Mouse (Mus musculus): ENCODE measurements around the gene Phf10. TPM values are rescaled to one million over a fixed set of nuclear protein-coding genes. Genes with fewer than 3 reads are reported as not detected.
"Not testable (repeated sequence)": the region's sequence is repeated elsewhere in the genome, so short reads cannot be mapped to it uniquely, and the experiment has no call there.

The Phf10 gene
- total RNA-seq (2021) = 10 to 100 TPM; 62.7 to 71.4 TPM
- long read RNA-seq, experiment 1, transcript Phf10-201 (12 exons, 1,663 nt) = major isoform, 35 of 116 reads
- long read RNA-seq, experiment 1, partial matches to known transcripts = 68 of 116 reads
- long read RNA-seq, experiment 1, other reads (novel, unspliced or antisense) = 13 of 116 reads
- long read RNA-seq, experiment 2, transcript Phf10-201 (12 exons, 1,663 nt) = major isoform, 29 of 96 reads
- long read RNA-seq, experiment 2, partial matches to known transcripts = 56 of 96 reads
- long read RNA-seq, experiment 2, other reads (novel, unspliced or antisense) = 11 of 96 reads

- peak; percentile 49 for DNase-seq
Measured at GRCm38 (mm10) chr17:14960951-14961556, at the start of gene Phf10. Gene Phf10 (minus strand): TSS chr17:14961273.

DNA sequence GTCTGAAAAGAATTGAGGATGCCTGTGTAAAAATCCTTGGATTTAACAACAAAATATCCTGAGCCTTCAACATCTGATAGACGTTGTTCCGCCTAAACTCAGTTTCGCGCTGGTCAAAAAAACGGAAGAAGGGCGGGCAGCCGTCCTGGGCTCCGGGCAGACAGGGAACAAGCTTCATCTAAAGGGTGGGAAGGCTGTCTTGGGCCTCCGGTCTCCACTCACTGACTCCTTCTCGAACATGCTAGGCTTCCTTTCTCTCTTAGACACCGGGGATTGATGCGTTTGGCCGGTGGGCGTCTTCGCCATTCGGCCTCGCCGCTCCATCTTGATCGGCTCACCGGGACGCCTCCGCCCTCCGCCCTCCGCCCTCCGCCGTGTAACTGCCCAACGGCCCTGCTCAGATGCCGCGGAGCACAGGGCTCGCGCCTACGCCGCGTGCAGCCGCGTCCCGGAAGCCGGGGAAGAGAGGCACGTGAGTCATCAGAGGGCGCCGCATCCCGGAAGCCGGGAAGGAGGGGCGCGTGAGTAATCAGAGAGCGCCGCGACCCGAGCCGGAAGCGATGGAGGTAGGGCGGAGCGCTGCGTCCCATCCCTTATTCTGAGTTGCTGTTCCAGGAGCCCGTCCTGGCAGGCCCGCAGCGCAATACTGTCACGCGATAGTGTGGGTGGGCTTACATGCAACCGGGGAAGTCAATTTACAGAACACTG lies 48.8 kb upstream of the Phf10 start, which contains the start of gene Gm3435:
Gene Gm3435 (plus strand): TSS at position 471 of the 708 bp plus-strand sequence.
- DNase-seq = not testable (repeated sequence)

GRCm38 (mm10) chr17:15009088-15009487 lies 48.0 kb upstream of the Phf10 start:
- not testable (repeated sequence) for DNase-seq

DNA sequence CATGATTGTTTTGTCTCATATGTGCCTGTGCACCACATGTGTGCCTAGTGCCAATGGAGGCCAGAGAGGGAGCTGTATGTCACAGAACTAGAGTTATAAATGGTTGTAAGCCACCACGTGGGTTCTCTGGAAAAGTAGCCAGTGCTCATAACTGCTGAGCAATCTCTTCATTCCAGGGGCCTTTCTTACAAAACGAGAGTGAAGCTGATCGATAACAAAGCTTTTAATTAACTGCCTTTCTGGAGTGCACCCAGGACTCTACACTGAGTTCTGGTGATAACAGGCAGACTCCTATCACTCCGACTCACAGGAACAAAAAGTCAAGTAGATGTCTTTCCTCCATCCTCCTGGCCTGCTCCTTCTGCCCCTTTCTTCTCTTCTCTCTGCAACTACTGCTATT lies 39.0 kb upstream of the Phf10 start:
- not testable (repeated sequence) for DNase-seq

DNA sequence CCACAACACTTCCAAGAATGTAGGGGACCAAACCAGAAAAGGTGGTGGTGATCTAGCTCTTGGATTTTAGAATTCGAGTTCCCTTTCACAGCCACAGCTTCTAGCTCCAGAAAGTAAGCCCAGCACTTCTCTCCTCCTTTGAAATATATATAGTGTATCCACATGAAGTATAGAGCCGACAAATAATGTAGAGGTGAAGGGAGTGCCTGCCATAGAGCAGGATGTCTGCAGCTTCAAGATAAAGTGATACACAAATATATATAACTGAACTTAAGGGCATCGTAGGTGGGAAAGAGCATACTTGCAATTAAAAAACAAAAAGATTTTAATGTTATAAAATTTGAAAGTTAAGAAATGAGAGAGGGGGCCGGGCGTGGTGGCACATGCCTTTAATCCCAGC lies 33.1 kb upstream of the Phf10 start:
- DNase-seq = not testable (repeated sequence)

- not testable (repeated sequence) for DNase-seq
Measured at GRCm38 (mm10) chr17:14993139-14993832, 32.2 kb upstream of the Phf10 start.

- DNase-seq = not testable (repeated sequence)
Measured at GRCm38 (mm10) chr17:14992522-14993138, 31.6 kb upstream of the Phf10 start.

DNA sequence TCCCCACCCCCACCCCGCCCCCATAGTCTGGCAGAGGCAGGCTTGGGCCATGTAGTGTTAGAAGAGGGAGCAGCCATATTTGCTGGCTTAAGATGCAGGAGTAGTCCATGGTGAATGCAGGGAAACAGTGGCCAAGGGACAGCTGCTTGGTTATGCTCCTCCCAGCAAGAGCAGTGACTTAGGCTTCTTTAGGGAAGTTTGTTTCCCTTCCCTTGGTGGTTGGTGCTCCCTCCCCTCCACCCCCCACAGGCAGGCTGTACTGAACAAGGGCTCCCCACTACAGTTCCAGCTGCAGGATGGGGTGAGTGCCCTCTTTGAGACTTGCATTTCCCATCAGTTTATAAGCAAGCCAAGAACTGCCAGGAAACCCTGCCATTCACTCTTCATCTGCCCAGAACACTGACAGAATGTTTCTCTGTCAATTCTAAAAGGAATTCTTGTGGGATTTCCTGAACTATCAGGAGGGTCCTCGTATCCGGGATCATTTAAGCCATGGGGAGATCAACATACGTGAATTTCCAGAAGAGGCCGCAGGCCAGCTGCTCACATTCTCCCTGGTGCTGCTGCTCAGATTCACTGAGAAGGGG lies 29.1 kb upstream of the Phf10 start:
- not testable (repeated sequence) for DNase-seq

GRCm38 (mm10) chr17:14978362-14979038 lies 17.4 kb upstream of the Phf10 start, which contains the start of the genes 9030025P20Rik and Gm3417:
Gene 9030025P20Rik (plus strand): TSS chr17:14978468.
Gene Gm3417 (minus strand): TSS chr17:14978790.
- not testable (repeated sequence) for DNase-seq

DNA sequence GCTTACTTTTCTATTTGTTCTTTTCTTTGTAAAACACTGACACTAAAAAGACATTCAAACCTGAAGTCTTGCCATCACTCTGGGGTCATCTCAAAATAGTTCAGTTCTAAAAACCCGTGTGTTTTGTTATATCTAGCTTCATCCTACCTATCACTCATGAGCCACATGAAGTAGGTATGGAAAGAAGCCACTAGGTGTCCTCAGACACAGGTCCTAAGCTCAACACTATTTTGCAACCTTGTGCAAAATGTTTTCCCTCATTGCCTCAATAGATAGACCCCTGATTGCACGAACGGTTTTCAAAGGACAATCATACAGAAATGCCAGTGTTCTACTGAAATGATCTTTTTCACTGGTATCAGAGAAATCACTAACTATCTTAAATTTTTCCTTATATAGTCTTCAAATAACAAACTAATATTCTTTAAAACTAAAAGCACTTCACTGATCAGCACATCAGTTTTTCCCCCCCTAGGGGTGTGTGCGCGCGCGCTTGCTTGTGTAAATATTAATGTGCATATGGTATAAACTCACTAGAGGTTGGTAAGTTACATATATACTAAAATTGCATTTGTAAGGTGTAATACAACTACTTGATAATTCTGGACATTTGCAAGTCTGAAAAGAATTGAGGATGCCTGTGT lies 16.8 kb upstream of the Phf10 start:
- not testable (repeated sequence) for DNase-seq

DNA sequence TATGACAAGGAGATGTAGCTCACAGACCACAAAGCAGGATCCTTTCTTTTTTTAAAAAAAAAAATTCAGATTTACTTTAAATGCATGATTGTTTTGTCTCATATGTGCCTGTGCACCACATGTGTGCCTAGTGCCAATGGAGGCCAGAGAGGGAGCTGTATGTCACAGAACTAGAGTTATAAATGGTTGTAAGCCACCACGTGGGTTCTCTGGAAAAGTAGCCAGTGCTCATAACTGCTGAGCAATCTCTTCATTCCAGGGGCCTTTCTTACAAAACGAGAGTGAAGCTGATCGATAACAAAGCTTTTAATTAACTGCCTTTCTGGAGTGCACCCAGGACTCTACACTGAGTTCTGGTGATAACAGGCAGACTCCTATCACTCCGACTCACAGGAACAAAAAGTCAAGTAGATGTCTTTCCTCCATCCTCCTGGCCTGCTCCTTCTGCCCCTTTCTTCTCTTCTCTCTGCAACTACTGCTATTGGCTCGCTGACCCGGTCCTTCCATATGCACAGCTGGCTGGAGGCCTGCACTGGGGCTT lies 7.4 kb upstream of the Phf10 start:
- not testable (repeated sequence) for DNase-seq

DNA sequence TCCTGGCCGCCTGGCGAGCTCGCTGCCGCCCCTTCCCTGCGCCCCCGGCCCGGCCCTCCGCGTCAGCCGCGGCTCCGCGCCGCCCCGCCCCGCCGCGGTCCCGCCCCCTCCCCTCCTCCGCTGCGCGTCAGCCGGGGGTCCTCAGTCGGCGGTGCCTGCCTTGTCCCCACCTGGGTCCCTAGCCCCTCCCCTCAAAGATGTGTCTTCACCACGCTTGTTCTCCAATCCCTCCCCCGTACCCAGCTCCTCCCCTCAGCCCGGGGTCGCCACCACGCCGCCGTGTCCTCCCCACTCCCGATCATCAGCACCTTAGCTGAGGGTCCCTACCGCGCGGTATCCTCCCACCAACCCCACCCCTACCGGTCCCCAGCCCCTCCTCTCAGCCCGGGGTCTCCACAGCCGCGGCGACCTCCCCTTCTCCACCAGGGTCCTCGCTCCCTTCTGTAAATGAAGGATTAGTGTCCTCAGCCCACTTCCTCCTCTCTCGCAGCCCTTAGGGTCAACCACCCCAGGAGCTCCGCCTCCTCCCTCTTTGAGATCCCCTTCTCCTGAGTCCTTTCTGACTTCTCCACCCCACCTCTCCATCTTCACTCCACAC lies 583 bp upstream of the Phf10 start:
- DNase-seq = not testable (repeated sequence)

- peak; percentile 33 for DNase-seq
Measured at GRCm38 (mm10) chr17:14960520-14960919, 553 bp downstream of the Phf10 start.

GRCm38 (mm10) chr17:14959979-14960378 lies 1.1 kb downstream of the Phf10 start:
- no peak for DNase-seq

DNA sequence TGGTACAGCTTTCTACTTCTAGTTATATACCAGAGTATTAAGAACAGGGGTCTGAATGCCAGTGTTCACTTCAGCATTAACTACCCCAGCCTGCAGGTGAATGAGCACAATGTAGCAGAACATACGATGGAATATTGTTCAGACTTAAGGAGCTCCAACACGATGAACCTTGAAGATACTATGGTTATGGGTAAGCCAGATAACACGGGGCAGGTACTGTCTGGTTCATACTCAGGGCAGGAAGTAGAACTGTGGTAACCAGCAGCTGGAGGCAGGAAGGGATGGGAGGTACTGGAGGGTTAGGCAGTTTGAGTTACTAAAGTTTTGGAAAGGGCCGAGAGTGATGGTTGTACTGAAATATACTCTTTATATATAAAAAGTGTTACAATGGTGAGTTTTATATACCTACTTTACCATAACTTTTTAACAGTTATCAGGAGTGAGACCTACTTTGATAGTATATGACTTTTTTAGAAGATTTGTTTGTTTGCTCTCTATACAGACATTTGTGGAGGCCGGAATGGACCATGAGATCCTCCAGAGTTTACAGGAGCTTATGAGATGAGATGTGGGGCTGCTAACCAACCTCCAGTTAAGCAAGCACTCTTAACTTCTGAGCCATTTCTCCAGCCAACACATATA lies 2.3 kb downstream of the Phf10 start:
- DNase-seq = no peak

- no peak for DNase-seq
Measured at GRCm38 (mm10) chr17:14953452-14953851, 7.6 kb downstream of the Phf10 start.

DNA sequence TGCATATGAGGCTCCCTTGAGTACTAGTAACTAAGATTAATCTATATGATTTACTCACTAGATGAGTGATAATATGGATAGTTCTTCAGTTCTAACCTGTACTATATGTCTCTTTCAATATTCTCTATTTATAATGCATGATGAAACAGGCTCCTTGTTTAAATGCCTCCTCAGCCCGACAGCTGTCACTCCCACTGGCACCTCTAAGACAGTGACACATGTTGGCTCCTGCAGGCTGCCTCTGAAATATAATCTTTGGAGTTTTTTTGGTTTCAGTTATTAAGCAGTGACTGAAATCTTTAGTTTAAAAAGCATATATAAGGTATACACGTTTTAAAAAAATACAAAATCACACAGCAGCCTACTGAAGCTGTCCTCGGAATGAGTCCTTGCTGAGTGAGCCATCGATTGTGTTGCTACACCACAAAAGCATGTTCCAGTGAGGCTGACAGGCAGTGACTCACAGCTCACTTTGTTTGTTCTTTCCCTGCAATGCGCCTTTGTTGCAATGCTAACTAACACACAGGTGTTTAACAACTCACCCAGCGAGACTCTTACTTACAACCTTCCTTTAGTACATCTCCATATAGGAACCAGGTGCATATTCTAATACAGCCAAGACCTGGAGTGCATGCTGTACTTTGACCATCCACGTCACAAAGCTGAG lies 11.8 kb downstream of the Phf10 start:
- no peak for DNase-seq

DNA sequence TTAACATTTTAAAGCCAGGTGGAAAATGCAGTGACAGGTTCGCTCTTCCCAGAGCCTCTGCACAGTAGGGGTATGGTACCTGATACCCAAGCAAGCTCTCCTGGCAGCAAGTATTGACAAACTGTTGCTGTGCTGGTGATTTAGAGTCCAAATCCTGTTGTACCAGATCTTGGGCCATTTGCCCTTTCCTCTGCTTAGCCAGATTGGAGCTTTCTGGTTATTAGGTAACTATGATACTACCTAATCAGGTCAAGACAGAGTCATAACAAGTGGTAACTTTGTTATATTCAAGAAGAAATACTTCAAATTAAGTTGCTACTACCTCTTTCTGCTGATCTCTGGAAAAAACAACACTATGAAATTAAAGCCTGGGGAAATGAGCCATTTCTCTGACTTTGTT lies 16.5 kb downstream of the Phf10 start:
- DNase-seq = no peak

- DNase-seq = no peak
Measured at GRCm38 (mm10) chr17:14943729-14944059, 17.4 kb downstream of the Phf10 start.

Data from gastrocnemius, postnatal 10 days (tissue).